Mouse (Mus musculus) cerebellum, adult 2 months (tissue): ENCODE data around the gene Mrps24. TPM values are rescaled to one million over a fixed set of nuclear protein-coding genes. Genes with fewer than 3 reads are reported as not detected.

ENCODE experiments used
- DNase-seq, 2 experiments: peaks; one replicate each; pipeline ENCODE4 v3.0.0; 2021
- H3K27ac ChIP-seq: fragments of 200-500 bp; 2 replicates; pipeline ENCODE4 v1.5.1; 2012; ENCODE audit warnings: low read length, control low read depth, inconsistent platforms; ENCODE audit not compliant: insufficient read depth
- H3K27me3 ChIP-seq: fragments of 200-500 bp; 2 replicates; pipeline ENCODE4 v1.6.1; 2012; ENCODE audit warnings: inconsistent platforms, mild to moderate bottlenecking, low read length, moderate library complexity; ENCODE audit not compliant: control insufficient read depth, insufficient read depth
- H3K4me1 ChIP-seq: fragments of 200-500 bp; 2 replicates; pipeline ENCODE4 v1.6.1; 2011; ENCODE audit warnings: low read length; ENCODE audit not compliant: control insufficient read depth, insufficient read depth
- H3K4me3 ChIP-seq: fragments of 200-500 bp; replicated peaks from 2 replicates; pipeline ENCODE3; 2011; ENCODE audit warnings: mild to moderate bottlenecking, low read depth, low read length, control low read depth; ENCODE audit not compliant: insufficient read depth
- CTCF ChIP-seq: fragments of 200-500 bp; IDR thresholded peaks from 2 replicates; pipeline ENCODE4 v1.5.1; 2011; ENCODE audit warnings: low read depth, mild to moderate bottlenecking, control low read depth, low read length, moderate library complexity, borderline replicate concordance; ENCODE audit not compliant: insufficient read depth
- POLR2A ChIP-seq: fragments of 200-500 bp; IDR thresholded peaks from 2 replicates; pipeline ENCODE4 v1.6.1; 2011; ENCODE audit warnings: low read length, control low read depth, borderline replicate concordance; ENCODE audit not compliant: insufficient read depth
- WGBS: fragments of 180-500 bp; shearing (Covaris S2); methylation state at CpG from one replicate; pipeline ENCODE4 v1.1.7; 2018; 5-methylcytosine and 5-hydroxymethylcytosine counted together
- polyA plus RNA-seq: library from polyadenylated mRNA; depleted of rRNA; stranded (reverse); fragments of >200 nt; gene quantifications from 2 replicates; pipeline ENCODE4 v1.2.3, GENCODE M21; 2012

Gene Mrps24
- polyA plus RNA-seq, 1 experiment: 122 TPM

GRCm38 (mm10) chr11:5716938-5717705 lies 1.6 kb upstream of the Mrps24 start:
- no peak for TF ChIP-seq POLR2A
- no peak for TF ChIP-seq CTCF
- no peak for DNase-seq
- WGBS: 86% methylated on average over 34 of the region's 34 CpGs

GRCm38 (mm10) chr11:5716246-5716645 lies 766 bp upstream of the Mrps24 start:
- Histone ChIP-seq H3K4me3 (no peak overlapping the region), H3K27ac (no peak overlapping the region), H3K27me3 (no peaks in the 10 kb centered on the region), H3K4me1 (no peaks in the 10 kb centered on the region)
- no peak for TF ChIP-seq POLR2A
- no peak for TF ChIP-seq CTCF
- peak in 1 of 2 experiments; percentile 10 for DNase-seq
- WGBS: 80% methylated on average over 11 of the region's 11 CpGs

More at GRCm38 (mm10) chr11:5716938-5717705, 1.6 kb upstream of the Mrps24 start:
- no peaks in the 10 kb centered on the region for H3K4me1 ChIP-seq
- no peaks in the 10 kb centered on the region for H3K27me3 ChIP-seq
- H3K27ac ChIP-seq: no peak overlapping the region
- H3K4me3 ChIP-seq: no peak overlapping the region

- Histone ChIP-seq H3K4me3 (no peak overlapping the region), H3K4me1 (no peaks in the 10 kb centered on the region), H3K27ac (no peak overlapping the region), H3K27me3 (no peaks in the 10 kb centered on the region)
- no peak for DNase-seq
- TF ChIP-seq CTCF (no peak), POLR2A (no peak)
- 85% methylated on average over 9 of the region's 9 CpGs for WGBS
Observed at GRCm38 (mm10) chr11:5715179-5715578, 301 bp downstream of the Mrps24 start.

GRCm38 (mm10) chr11:5707530-5708353 lies 7.7 kb downstream of the Mrps24 start:
- no peak for TF ChIP-seq CTCF
- TF ChIP-seq POLR2A: peak; percentile 94
- Histone ChIP-seq H3K4me1 (peaks cover 9% of the 10 kb centered on the region; the same call in 1 of the 2 replicates), H3K27me3 (no peaks in the 10 kb centered on the region), H3K27ac (no peak overlapping the region; the same call in 1 of the 2 replicates), H3K4me3 (peak overlapping the region; percentile 78)
- 17% methylated on average over 50 of the region's 50 CpGs for WGBS
- DNase-seq: peak; percentile 90

GRCm38 (mm10) chr11:5706874-5707529 lies 8.5 kb downstream of the Mrps24 start:
- TF ChIP-seq POLR2A: no peak
- TF ChIP-seq CTCF: no peak
- Histone ChIP-seq H3K27me3 (no peaks in the 10 kb centered on the region), H3K4me1 (peaks cover 9% of the 10 kb centered on the region; the same call in 1 of the 2 replicates), H3K27ac (no peak overlapping the region; the same call in 1 of the 2 replicates), H3K4me3 (peak overlapping the region; percentile 78)
- DNase-seq: no peak
- WGBS: under 1% methylated on average over 43 of the region's 43 CpGs

- H3K4me1 ChIP-seq: peaks cover 9% of the 10 kb centered on the region; the same call in 1 of the 2 replicates
- no peak for DNase-seq
- H3K4me3 ChIP-seq: no peak overlapping the region
- no peaks in the 10 kb centered on the region for H3K27me3 ChIP-seq
- TF ChIP-seq CTCF: no peak
- no peak for TF ChIP-seq POLR2A
- WGBS: 90% methylated on average over 9 of the region's 9 CpGs
- H3K27ac ChIP-seq: no peak overlapping the region
Observed at GRCm38 (mm10) chr11:5705972-5706371, 9.5 kb downstream of the Mrps24 start.

GRCm38 (mm10) chr11:5703341-5703740 lies 12.1 kb downstream of the Mrps24 start:
- no peak for DNase-seq
- peaks cover 9% of the 10 kb centered on the region; the same call in 1 of the 2 replicates for H3K4me1 ChIP-seq
- no peak overlapping the region for H3K4me3 ChIP-seq
- no peak overlapping the region for H3K27ac ChIP-seq
- TF ChIP-seq CTCF (no peak), POLR2A (no peak)
- H3K27me3 ChIP-seq: no peaks in the 10 kb centered on the region
- WGBS: 94% methylated on average over 1 of the region's 1 CpGs
